Mouse (Mus musculus) heart, embryonic 10.5 days (tissue): ENCODE results near the gene Tlx1. TPM values are rescaled to one million over a fixed set of nuclear protein-coding genes. Genes with fewer than 3 reads are reported as not detected.

Experiments used
- DNase-seq: peaks from one replicate; pipeline ENCODE4 v3.0.0-alpha.2; 2017; ENCODE audit warnings: low spot score
- H3K27ac ChIP-seq: fragments of 300-500 bp; sonication (generic); 2 replicates; pipeline ENCODE4 v1.5.1; 2016; ENCODE audit warnings: mild to moderate bottlenecking
- H3K27me3 ChIP-seq: fragments of 300-500 bp; sonication (generic); 2 replicates; pipeline ENCODE4 v1.6.1; 2016; ENCODE audit warnings: mild to moderate bottlenecking; ENCODE audit not compliant: poor library complexity, insufficient read depth, severe bottlenecking
- H3K36me3 ChIP-seq: fragments of 300-500 bp; sonication (generic); 2 replicates; pipeline ENCODE4 v1.6.1; 2016; ENCODE audit warnings: mild to moderate bottlenecking, moderate library complexity
- H3K4me1 ChIP-seq: fragments of 300-500 bp; sonication (generic); 2 replicates; pipeline ENCODE4 v1.6.1; 2016; ENCODE audit warnings: mild to moderate bottlenecking
- H3K4me3 ChIP-seq: fragments of 300-500 bp; sonication (generic); 2 replicates; pipeline ENCODE4 v1.5.1; 2016; ENCODE audit warnings: mild to moderate bottlenecking, moderate library complexity
- H3K9me3 ChIP-seq: fragments of 300-500 bp; sonication (generic); 2 replicates; pipeline ENCODE4 v1.6.1; 2016; ENCODE audit warnings: mild to moderate bottlenecking, moderate library complexity
- WGBS: fragments of 180-500 bp; shearing (Covaris S2); methylation state at CpG from one replicate; pipeline ENCODE4 v1.1.7; 2016; 5-methylcytosine and 5-hydroxymethylcytosine counted together
- polyA plus RNA-seq: library from polyadenylated mRNA; unstranded; fragments of >200 nt; fragmentation: Nextera tagmentation; extraction: Ambion mirVana; gene quantifications from 2 replicates; pipeline ENCODE4 v1.2.1, GENCODE M21; 2016

Tlx1 gene
- polyA plus RNA-seq, 1 experiment from 2014 or later: 4.1 TPM

- peak overlapping the region; percentile 73 for H3K27ac ChIP-seq
- H3K9me3 ChIP-seq: no peaks in the 10 kb centered on the region
- peaks cover 99% of the 10 kb centered on the region for H3K27me3 ChIP-seq
- WGBS: 3% methylated on average over 36 of the region's 36 CpGs
- H3K36me3 ChIP-seq: no peaks in the 10 kb centered on the region
- DNase-seq: no peak
- H3K4me1 ChIP-seq: peaks cover 46% of the 10 kb centered on the region
- H3K4me3 ChIP-seq: peak overlapping the region; percentile 57
Observed at GRCm38 (mm10) chr19:45151361-45152182, 1.1 kb downstream of the Tlx1 start.

- Histone ChIP-seq H3K27ac (no peak overlapping the region), H3K9me3 (no peaks in the 10 kb centered on the region), H3K4me3 (peak overlapping the region; percentile 44), H3K4me1 (peaks cover 44% of the 10 kb centered on the region), H3K27me3 (peaks cover 99% of the 10 kb centered on the region), H3K36me3 (no peaks in the 10 kb centered on the region)
- WGBS: 10% methylated on average over 8 of the region's 8 CpGs
- no peak for DNase-seq
Observed at GRCm38 (mm10) chr19:45152183-45152650, 1.7 kb downstream of the Tlx1 start.

- Histone ChIP-seq H3K36me3 (no peaks in the 10 kb centered on the region), H3K4me3 (peak overlapping the region; percentile 44), H3K27ac (peak overlapping the region; percentile 33; the same call in 1 of the 2 replicates)
Observed at GRCm38 (mm10) chr19:45153311-45154058, 3.0 kb downstream of the Tlx1 start.

GRCm38 (mm10) chr19:45154059-45154386 is 3.5 kb downstream of the Tlx1 start:
- Histone ChIP-seq H3K4me3 (peak overlapping the region; percentile 44), H3K4me1 (peaks cover 44% of the 10 kb centered on the region), H3K27ac (no peak overlapping the region), H3K27me3 (peaks cover 99% of the 10 kb centered on the region), H3K36me3 (no peaks in the 10 kb centered on the region), H3K9me3 (no peaks in the 10 kb centered on the region)
- DNase-seq: no peak
- WGBS: 0% methylated on average over 20 of the region's 24 CpGs

More at GRCm38 (mm10) chr19:45153311-45154058, 3.0 kb downstream of the Tlx1 start:
- DNase-seq: no peak
- peaks cover 44% of the 10 kb centered on the region for H3K4me1 ChIP-seq
- WGBS: 1% methylated on average over 44 of the region's 44 CpGs
- H3K9me3 ChIP-seq: no peaks in the 10 kb centered on the region
- H3K27me3 ChIP-seq: peaks cover 99% of the 10 kb centered on the region

- Histone ChIP-seq H3K27me3 (peaks cover 100% of the 10 kb centered on the region), H3K4me1 (peaks cover 44% of the 10 kb centered on the region), H3K4me3 (peak overlapping the region; percentile 44), H3K36me3 (no peaks in the 10 kb centered on the region), H3K27ac (0 out of 2 replicates have a peak overlapping the region, but pooled peaks have one; percentile 3), H3K9me3 (no peaks in the 10 kb centered on the region)
- no peak for DNase-seq
- WGBS: under 1% methylated on average over 18 of the region's 18 CpGs
Observed at GRCm38 (mm10) chr19:45154521-45154920, 4.0 kb downstream of the Tlx1 start.

- Histone ChIP-seq H3K4me1 (peaks cover 41% of the 10 kb centered on the region), H3K4me3 (no peak overlapping the region; the same call in 1 of the 2 replicates), H3K27me3 (peaks cover 100% of the 10 kb centered on the region), H3K27ac (no peak overlapping the region), H3K9me3 (no peaks in the 10 kb centered on the region), H3K36me3 (no peaks in the 10 kb centered on the region)
- WGBS: 2% methylated on average over 15 of the region's 15 CpGs
- no peak for DNase-seq
Observed at GRCm38 (mm10) chr19:45155141-45155790, 4.8 kb downstream of the Tlx1 start.

GRCm38 (mm10) chr19:45155791-45156186 is 5.3 kb downstream of the Tlx1 start:
- WGBS: 5% methylated on average over 26 of the region's 26 CpGs
- DNase-seq: no peak
- peaks cover 41% of the 10 kb centered on the region for H3K4me1 ChIP-seq
- no peaks in the 10 kb centered on the region for H3K9me3 ChIP-seq
- H3K4me3 ChIP-seq: peak overlapping the region; percentile 35
- peaks cover 100% of the 10 kb centered on the region for H3K27me3 ChIP-seq
- no peak overlapping the region for H3K27ac ChIP-seq
- no peaks in the 10 kb centered on the region for H3K36me3 ChIP-seq

- Histone ChIP-seq H3K36me3 (no peaks in the 10 kb centered on the region), H3K27me3 (peaks cover 100% of the 10 kb centered on the region), H3K27ac (no peak overlapping the region), H3K9me3 (no peaks in the 10 kb centered on the region), H3K4me1 (peaks cover 38% of the 10 kb centered on the region), H3K4me3 (peak overlapping the region; percentile 35; the same call in 1 of the 2 replicates)
- WGBS: 11% methylated on average over 5 of the region's 5 CpGs
- no peak for DNase-seq
Observed at GRCm38 (mm10) chr19:45156381-45156780, 5.9 kb downstream of the Tlx1 start.

- no peak for DNase-seq
- WGBS: 13% methylated on average over 4 of the region's 4 CpGs
- H3K4me1 ChIP-seq: peaks cover 36% of the 10 kb centered on the region
Observed at GRCm38 (mm10) chr19:45158201-45158600, 7.7 kb downstream of the Tlx1 start.

GRCm38 (mm10) chr19:45158896-45159295 is 8.4 kb downstream of the Tlx1 start:
- Histone ChIP-seq H3K27ac (no peak overlapping the region), H3K9me3 (no peaks in the 10 kb centered on the region), H3K36me3 (no peaks in the 10 kb centered on the region), H3K4me3 (no peak overlapping the region), H3K27me3 (peaks cover 100% of the 10 kb centered on the region), H3K4me1 (peaks cover 30% of the 10 kb centered on the region)
- no peak for DNase-seq
- WGBS: 2% methylated on average over 20 of the region's 20 CpGs

More at GRCm38 (mm10) chr19:45158201-45158600, 7.7 kb downstream of the Tlx1 start:
- Histone ChIP-seq H3K27ac (no peak overlapping the region), H3K9me3 (no peaks in the 10 kb centered on the region), H3K36me3 (no peaks in the 10 kb centered on the region), H3K27me3 (peaks cover 100% of the 10 kb centered on the region), H3K4me3 (no peak overlapping the region)

GRCm38 (mm10) chr19:45159491-45159890 is 9.0 kb downstream of the Tlx1 start:
- H3K4me3 ChIP-seq: no peak overlapping the region
- H3K27ac ChIP-seq: no peak overlapping the region
- no peak for DNase-seq
- H3K9me3 ChIP-seq: no peaks in the 10 kb centered on the region
- WGBS: 9% methylated on average over 5 of the region's 5 CpGs
- peaks cover 26% of the 10 kb centered on the region for H3K4me1 ChIP-seq
- H3K36me3 ChIP-seq: no peaks in the 10 kb centered on the region
- peaks cover 100% of the 10 kb centered on the region for H3K27me3 ChIP-seq

GRCm38 (mm10) chr19:45159991-45160390 is 9.5 kb downstream of the Tlx1 start:
- DNase-seq: no peak
- 7% methylated on average over 5 of the region's 5 CpGs for WGBS
- Histone ChIP-seq H3K4me3 (no peak overlapping the region), H3K9me3 (no peaks in the 10 kb centered on the region), H3K27me3 (peaks cover 100% of the 10 kb centered on the region), H3K4me1 (peaks cover 23% of the 10 kb centered on the region), H3K27ac (no peak overlapping the region), H3K36me3 (no peaks in the 10 kb centered on the region)
